Mouse (Mus musculus) myocyte (in vitro differentiated cells): ENCODE measurements around the gene Nup214.

ENCODE experiments used
- CEBPB ChIP-seq: IDR thresholded peaks from 2 replicates; pipeline ENCODE4 v1.6.1; 2011; ENCODE audit warnings: mild to moderate bottlenecking, moderate library complexity; ENCODE audit not compliant: poor library complexity, insufficient read depth, severe bottlenecking
- E2F4 ChIP-seq: IDR thresholded peaks from one replicate; pipeline ENCODE4 v1.6.1; 2011; ENCODE audit warnings: mild to moderate bottlenecking, control low read depth, moderate library complexity; ENCODE audit not compliant: insufficient read depth
- MAX ChIP-seq: IDR thresholded peaks from one replicate; pipeline ENCODE4 v1.6.1; 2011; ENCODE audit warnings: low read depth, mild to moderate bottlenecking, control low read depth
- MYOD1 ChIP-seq, 3 experiments: IDR thresholded peaks; one replicate each; pipeline ENCODE4 v1.6.1; 2011; ENCODE audit warnings: control low read depth in 2 of 3, low read depth in 2 of 3, mild to moderate bottlenecking in 2 of 3, moderate library complexity in 1 of 3; ENCODE audit not compliant: insufficient read length in 2 of 3, control insufficient read depth in 1 of 3
- MYOG ChIP-seq, 3 experiments: IDR thresholded peaks; one replicate each; pipeline ENCODE4 v1.6.1; 2011; ENCODE audit warnings: control low read depth in 2 of 3, low read depth in 2 of 3, mild to moderate bottlenecking in 2 of 3; ENCODE audit not compliant: insufficient read length in 2 of 3, control insufficient read depth in 1 of 3, insufficient read depth in 1 of 3
- POLR2A ChIP-seq: IDR thresholded peaks from one replicate; pipeline ENCODE4 v1.6.1; 2011; ENCODE audit warnings: low read depth, mild to moderate bottlenecking, control low read depth, moderate library complexity; ENCODE audit not compliant: insufficient read length
- POLR2AphosphoS2 ChIP-seq: IDR thresholded peaks from one replicate; pipeline ENCODE4 v1.6.1; 2011; ENCODE audit warnings: low read depth, control low read depth; ENCODE audit not compliant: insufficient read length
- REST ChIP-seq: IDR thresholded peaks from one replicate; pipeline ENCODE4 v1.6.1; 2011; ENCODE audit warnings: mild to moderate bottlenecking, control low read depth, moderate library complexity; ENCODE audit not compliant: insufficient read depth, insufficient read length
- SRF ChIP-seq: IDR thresholded peaks from one replicate; pipeline ENCODE4 v1.6.1; 2011; ENCODE audit warnings: low read depth; ENCODE audit not compliant: control insufficient read depth, insufficient read length
- TCF12 ChIP-seq: IDR thresholded peaks from one replicate; pipeline ENCODE4 v1.6.1; 2011; ENCODE audit warnings: mild to moderate bottlenecking, control low read depth; ENCODE audit not compliant: poor library complexity, insufficient read depth, severe bottlenecking
- TCF3 ChIP-seq: IDR thresholded peaks from one replicate; pipeline ENCODE4 v1.6.1; 2011; ENCODE audit warnings: low read depth, control low read depth; ENCODE audit not compliant: insufficient read length
- USF1 ChIP-seq: IDR thresholded peaks from one replicate; pipeline ENCODE4 v1.6.1; 2011; ENCODE audit warnings: low read depth, mild to moderate bottlenecking, control low read depth, moderate library complexity

DNA sequence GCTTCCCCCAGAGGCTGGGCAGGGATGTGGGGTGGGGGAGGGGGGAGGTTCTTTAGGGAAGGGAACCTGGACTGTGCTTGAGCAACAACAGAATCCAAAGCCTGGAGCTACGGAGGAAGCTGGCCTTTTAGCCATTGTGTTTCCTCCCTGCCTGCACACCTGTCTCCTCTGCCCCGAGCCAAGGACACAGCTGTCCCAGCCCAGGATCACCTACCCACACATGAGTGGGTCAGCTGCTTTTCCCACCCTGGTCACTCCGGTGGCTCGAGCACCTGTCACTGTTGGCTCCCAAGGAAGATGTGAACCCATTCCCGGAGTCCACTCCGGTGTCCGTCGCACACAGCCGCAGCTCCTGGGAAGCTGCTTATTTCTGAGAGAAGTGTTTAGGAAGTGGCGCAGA lies 17.0 kb upstream of the Nup214 start:
- TF ChIP-seq POLR2A (no peak), TCF3 (peak; percentile 99), POLR2AphosphoS2 (no peak), USF1 (no peak), TCF12 (peak; percentile 98), CEBPB (no peak), MAX (no peak), MYOG (IDR thresholded peaks at IDR 0.05; ENCODE audit: control insufficient read depth in 1 of 3, insufficient read depth in 1 of 3, insufficient read length in 2 of 3, low read depth in 2 of 3) (peak; percentile 96 to 100 (median 99)), E2F4 (no peak), REST (no peak), SRF (no peak), MYOD1 (IDR thresholded peaks at IDR 0.05; ENCODE audit: control insufficient read depth in 1 of 3, insufficient read length in 2 of 3, low read depth in 2 of 3) (peak in 2 of 3 experiments; percentile 99)
